Mouse (Mus musculus) Patski (cell line): ENCODE results near the gene Cd68. TPM values are rescaled to one million over a fixed set of nuclear protein-coding genes. Genes with fewer than 3 reads are reported as not detected.

ENCODE experiments used
- ATAC-seq: fragments of 100-300 bp; one replicate; pipeline ENCODE4 v1.8.0; 2021
- CTCF ChIA-PET: fragments of 350-600 bp; sonication (Branson Sonifier 250); formaldehyde crosslinking; loops from one replicate; lab custom pipeline; 2022; ENCODE audit warnings: inconsistent platforms; lab: Charles Lee
- POLR2A ChIA-PET: fragments of 350-600 bp; sonication (Branson Sonifier 250); formaldehyde crosslinking; loops from one replicate; lab custom pipeline; 2022; ENCODE audit warnings: antibody characterized with exemption, inconsistent platforms; lab: Charles Lee
- DNase-seq: peaks from one replicate; pipeline ENCODE4 v3.0.0-alpha.2; 2011; ENCODE audit warnings: low read depth, low spot score
- H3K27me3 ChIP-seq: fragments of 371-371 bp; one replicate; pipeline ENCODE4 v1.5.1; 2021
- CTCF ChIP-seq: fragments of 100-300 bp; IDR thresholded peaks from one replicate; pipeline ENCODE4 v1.5.1; 2021
- in situ Hi-C: fragments of 300-500 bp; cut with MboI; formaldehyde crosslinking; loops from 3 replicates; pipeline ENCODE4 v1.11.1; 2018; ENCODE audit warnings: low pct_unique_long_range_greater_than_20kb, mixed read lengths
- polyA plus RNA-seq: library from polyadenylated mRNA; unstranded; gene quantifications from one replicate; pipeline ENCODE4 v1.2.3, GENCODE M21; 2021

Gene Cd68
- polyA plus RNA-seq, 1 experiment from 2014 or later = 4.4 TPM

DNA sequence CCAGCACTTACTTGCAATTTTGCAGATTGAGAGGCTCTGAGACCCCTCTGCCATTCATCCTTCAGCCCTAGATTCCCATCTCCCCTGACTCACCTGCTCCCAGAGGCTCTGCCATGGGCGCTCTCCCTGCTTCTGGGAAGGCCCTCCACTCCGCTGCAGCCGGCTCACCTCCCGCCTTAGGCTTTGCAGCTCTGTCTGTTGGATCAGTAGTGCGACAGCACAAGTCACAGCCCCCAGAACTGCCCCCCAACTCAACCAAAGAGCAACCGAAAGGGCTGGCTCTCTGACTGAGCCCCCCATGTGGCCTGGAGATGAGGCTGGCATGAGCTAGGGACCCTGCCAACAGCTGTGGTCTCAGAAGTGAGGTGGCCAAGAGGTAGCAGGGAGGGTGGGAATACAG lies 19.0 kb upstream of the Cd68 start:
- ChIA-PET CTCF (interaction anchor here (0.6 to 6.2 kb wide), 4 partner anchors 9 to 202 kb away, joined by 3 to 51 read pairs (median 4); no protein-coding TSS in a partner anchor), POLR2A (interaction anchor here (1.9 kb wide), 1 partner anchor 30 kb away, joined by 13 read pairs; no protein-coding TSS in a partner anchor)
- H3K27me3 ChIP-seq = no peaks in the 10 kb centered on the region

DNA sequence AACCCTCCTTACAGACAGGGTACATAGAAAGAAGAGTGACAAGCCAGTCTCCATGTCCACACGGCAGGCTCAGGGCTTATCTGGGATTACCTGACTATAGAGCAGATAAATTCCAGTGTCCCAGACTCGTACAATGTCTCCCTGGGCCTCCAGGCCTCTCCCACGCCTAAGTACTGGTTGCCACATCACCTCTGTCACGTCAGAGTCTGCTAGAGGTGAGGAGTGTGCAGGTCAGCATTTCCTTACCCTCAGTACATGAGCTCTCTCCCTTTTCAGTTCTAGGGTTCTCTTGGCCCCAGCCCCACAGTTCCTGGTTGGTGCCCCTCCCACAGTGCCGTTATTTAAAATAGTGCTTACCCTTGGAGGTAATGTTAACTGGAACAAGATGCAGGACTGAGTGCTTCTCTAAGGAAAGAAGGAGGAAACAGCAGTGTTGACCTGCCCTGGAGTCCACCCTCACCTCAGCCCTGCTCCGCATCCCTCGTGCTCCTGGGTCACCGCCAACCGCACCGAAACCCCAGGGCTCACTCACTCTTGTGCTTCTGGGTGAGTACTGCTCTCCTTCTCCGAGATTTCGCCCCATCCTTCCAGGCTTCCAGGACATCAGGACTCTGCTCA lies 18.3 kb upstream of the Cd68 start:
- no peaks in the 10 kb centered on the region for H3K27me3 ChIP-seq
- TF ChIP-seq CTCF = no peak
- in situ Hi-C loops = loop anchor here (5.0 kb wide), 3 partner anchors 33 to 193 kb away; partner anchors contain the start of genes Polr2a and Tmem95
- DNase-seq (no peak), ATAC-seq (no peak)
- CTCF ChIA-PET = interaction anchor here (1.8 to 6.2 kb wide), 2 partner anchors 9 to 32 kb away, joined by 4 to 51 read pairs; no protein-coding TSS in a partner anchor
- POLR2A ChIA-PET = interaction anchor here (1.9 kb wide), 1 partner anchor 31 kb away, joined by 13 read pairs; no protein-coding TSS in a partner anchor

More for the DNA sequence above, 19.0 kb upstream of the Cd68 start:
- TF ChIP-seq CTCF = no peak
- DNase-seq (no peak), ATAC-seq (no peak)
- in situ Hi-C loops = loop anchor here (5.0 kb wide), 3 partner anchors 32 to 192 kb away; partner anchors contain the start of genes Polr2a and Tmem95

DNA sequence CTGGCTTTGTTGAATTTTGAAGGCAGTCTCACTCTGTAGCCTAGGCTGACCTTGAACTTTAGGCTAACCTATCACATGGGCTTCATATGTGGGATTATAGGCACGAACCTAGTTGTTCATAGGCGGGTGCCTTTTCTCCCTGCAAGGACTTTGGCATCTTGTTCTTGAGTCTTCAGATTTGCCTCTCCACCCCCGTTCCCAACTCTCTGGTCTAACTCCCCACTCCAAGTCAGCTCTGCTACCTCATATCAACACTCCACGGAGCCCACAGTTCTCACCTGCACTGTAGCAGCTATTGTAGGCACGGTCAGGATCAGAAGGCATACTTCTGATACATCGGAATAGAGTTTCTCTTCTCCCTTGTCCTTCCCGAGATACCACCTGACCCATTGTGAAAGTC lies 17.6 kb upstream of the Cd68 start:
- no peak for ATAC-seq
- POLR2A ChIA-PET = no interaction called here

DNA sequence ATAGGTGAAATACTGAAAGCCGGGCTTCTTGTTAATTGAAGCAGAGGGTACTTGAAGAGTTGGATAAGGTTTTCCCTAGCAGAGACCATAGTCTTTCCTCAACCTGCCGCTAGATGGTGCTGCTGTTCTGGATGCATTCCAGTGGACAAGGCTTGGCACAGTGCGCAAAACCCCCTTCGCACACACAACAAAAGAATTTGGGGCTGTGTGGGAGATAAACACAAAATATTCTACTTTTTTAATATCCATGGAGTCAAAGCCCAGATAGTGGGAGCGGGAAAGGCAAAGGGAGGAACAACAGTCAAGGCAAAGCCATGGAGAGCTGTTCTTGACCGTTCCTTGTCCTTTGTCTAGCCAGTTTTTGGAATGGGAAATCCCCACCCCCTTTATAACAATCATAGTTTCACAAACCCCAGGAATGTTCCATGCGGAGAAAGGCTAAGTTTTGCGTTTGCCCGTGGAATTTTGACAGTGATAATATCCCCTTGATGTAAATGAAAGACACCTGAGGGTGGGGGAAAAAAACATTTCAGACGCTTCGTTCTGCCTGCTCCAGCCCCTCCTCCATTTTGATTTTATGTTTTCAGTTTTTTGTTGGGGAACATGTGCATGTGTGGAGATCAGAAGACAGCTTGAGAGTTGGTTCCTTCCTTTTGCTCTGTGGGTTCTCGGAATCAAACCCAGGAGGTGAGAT lies 17.0 kb upstream of the Cd68 start:
- DNase-seq (no peak), ATAC-seq (no peak)
- TF ChIP-seq CTCF = peak; percentile 96
- no peaks in the 10 kb centered on the region for H3K27me3 ChIP-seq
- POLR2A ChIA-PET = no interaction called here
- CTCF ChIA-PET = interaction anchor here (1.1 to 6.2 kb wide), 8 partner anchors 22 to 71 kb away, joined by 3 to 51 read pairs (median 4); no protein-coding TSS in a partner anchor
- in situ Hi-C loops = loop anchor here (5.0 kb wide), 3 partner anchors 34 to 194 kb away; partner anchors contain the start of genes Polr2a and Tmem95

More for the DNA sequence above, 17.6 kb upstream of the Cd68 start:
- H3K27me3 ChIP-seq = no peaks in the 10 kb centered on the region
- in situ Hi-C loops = loop anchor here (5.0 kb wide), 3 partner anchors 34 to 194 kb away; partner anchors contain the start of genes Polr2a and Tmem95
- CTCF ChIA-PET = interaction anchor here (1.1 to 6.2 kb wide), 4 partner anchors 27 to 70 kb away, joined by 3 to 51 read pairs (median 6); no protein-coding TSS in a partner anchor
- DNase-seq = no peak
- no peak for TF ChIP-seq CTCF

DNA sequence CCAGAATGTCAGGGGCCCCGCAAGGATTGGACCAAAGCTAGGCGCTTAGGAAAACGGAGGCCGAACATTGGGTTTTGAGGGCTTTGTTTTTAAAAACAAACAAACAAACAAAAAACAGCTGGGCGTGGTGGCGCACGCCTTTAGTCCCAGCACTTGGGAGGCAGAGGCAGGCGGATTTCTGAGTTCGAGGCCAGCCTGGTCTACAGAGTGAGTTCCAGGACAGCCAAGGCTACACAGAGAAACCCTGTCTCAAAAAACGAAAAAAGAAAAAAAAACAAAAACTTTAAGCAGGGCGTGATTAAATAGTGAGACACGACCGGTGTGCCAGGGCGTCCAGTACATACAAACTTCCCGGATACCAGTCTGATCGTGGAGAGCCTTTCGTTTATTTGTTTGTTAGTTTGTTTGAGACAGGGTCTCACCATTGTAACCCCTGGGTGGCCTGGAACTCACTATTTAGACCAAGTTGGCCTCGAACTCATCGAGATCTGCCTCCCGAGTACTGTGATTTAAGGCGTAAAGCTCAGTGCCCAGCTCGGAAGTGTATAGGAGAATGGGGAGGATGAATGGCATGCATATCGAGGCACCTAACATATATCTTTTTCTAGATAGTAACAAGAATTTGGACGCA lies 16.4 kb upstream of the Cd68 start:
- in situ Hi-C loops = loop anchor here (5.0 kb wide), 3 partner anchors 35 to 195 kb away; partner anchors contain the start of genes Polr2a and Tmem95
- ChIA-PET CTCF (interaction anchor here (0.7 to 6.2 kb wide), 9 partner anchors 9 to 75 kb away, joined by 3 to 51 read pairs (median 5); no protein-coding TSS in a partner anchor), POLR2A (interaction anchor here (0.8 to 1.0 kb wide), 2 partner anchors 11 to 219 kb away, joined by 3 read pairs; no protein-coding TSS in a partner anchor)
- no peak for TF ChIP-seq CTCF
- no peak for DNase-seq
- no peaks in the 10 kb centered on the region for H3K27me3 ChIP-seq
- ATAC-seq = no peak

DNA sequence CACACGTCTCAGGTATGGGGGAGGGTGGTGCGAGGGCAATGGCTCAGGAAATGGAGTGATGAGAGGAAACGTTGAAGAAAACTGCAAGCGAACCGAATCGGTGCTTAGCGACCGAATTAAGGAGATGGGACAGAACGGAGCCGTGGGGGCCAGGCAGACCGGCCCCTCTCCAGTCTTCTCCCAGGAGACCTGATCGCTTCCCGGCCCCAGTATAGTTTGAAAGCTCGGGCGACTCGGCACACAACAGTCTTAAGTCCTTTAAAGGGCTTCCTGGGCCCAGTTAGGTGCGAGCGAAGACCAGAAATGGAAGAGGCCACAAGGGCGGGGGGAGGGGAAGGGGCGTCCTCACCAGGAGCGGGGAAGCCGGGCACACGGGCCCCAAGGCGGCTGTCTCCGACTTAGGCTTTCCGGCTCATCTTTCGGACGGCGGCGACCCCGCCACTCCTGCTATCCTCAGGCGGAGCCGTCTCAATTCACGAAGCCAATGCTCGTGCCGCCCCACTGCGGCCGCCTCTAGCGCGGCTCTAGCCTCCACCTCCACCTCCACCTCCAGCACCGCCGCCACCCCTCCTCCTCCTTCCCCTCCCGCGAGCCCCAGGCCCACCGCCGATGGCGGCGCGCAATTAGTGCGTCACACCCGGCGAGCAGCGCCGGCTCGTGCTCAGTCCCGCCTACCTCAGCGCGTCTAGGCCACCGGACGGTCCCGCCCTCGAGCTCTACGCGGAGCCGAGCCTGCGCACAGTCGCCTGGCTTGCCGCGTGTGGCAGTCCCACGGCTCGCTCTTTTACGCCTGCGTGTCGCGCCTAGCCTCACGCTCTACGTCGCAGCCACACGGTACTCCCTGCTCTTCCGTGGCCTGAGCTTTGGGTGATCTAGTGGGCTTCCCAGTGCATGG lies 15.6 kb upstream of the Cd68 start, which contains the start of gene Senp3:
TSS of gene Senp3 (minus strand) at position 771 of the 895 bp plus-strand sequence.
- no peak for TF ChIP-seq CTCF
- in situ Hi-C loops = loop anchor here (5.0 kb wide), 3 partner anchors 36 to 196 kb away; partner anchors contain the start of genes Polr2a and Tmem95
- DNase-seq = no peak
- ChIA-PET POLR2A (interaction anchor here (0.6 to 1.2 kb wide), 7 partner anchors 12 to 689 kb away, joined by 3 to 8 read pairs (median 4); partner anchors contain the start of gene Mpdu1), CTCF (interaction anchor here (0.7 to 6.2 kb wide), 7 partner anchors 10 to 75 kb away, joined by 3 to 51 read pairs (median 5); no protein-coding TSS in a partner anchor)
- peak; percentile 60 for ATAC-seq
- no peaks in the 10 kb centered on the region for H3K27me3 ChIP-seq

DNA sequence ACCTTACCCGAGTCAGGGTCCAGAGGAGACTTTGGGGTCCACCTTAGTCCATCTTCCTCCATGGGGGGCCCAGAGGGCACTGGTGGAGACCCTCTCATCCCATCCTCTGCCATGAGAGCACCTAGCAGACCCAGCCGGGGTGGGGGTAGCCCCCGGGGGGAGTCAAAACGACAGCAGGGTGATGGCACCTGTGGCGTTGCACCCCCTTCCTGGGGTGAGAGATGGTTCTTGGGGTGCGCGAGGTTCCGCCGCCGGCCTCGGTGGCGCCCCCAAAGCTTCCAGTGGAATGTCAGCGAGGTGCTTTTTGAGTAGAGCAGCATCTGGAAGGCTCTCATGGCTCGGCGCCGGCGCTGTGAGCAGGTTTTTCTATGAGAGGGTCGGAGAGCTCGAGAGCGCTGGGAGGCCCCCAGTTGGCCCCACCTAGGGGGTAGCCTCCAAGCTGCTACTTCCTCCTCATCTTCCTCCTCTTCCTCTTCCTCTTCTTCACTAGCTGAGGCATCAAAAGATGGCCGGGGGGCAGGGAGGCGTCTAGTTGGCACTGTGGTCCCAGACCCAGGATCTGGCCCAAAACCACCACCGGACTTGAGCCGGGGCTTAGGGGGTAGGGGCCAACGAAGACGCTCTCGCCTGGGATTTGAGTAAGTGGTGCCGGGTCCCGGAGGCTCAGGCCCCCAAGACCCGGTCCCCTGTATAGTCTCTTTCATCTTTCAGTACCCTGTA lies 14.3 kb upstream of the Cd68 start:
- ChIA-PET CTCF (no interaction called here), POLR2A (interaction anchor here (0.6 to 1.2 kb wide), 4 partner anchors 19 to 310 kb away, joined by 3 to 8 read pairs (median 3); no protein-coding TSS in a partner anchor)
- H3K27me3 ChIP-seq = no peaks in the 10 kb centered on the region
- TF ChIP-seq CTCF = no peak
- in situ Hi-C loops = loop anchor here (5.0 kb wide), 3 partner anchors 37 to 197 kb away; partner anchors contain the start of genes Polr2a and Tmem95
- DNase-seq (no peak), ATAC-seq (no peak)

DNA sequence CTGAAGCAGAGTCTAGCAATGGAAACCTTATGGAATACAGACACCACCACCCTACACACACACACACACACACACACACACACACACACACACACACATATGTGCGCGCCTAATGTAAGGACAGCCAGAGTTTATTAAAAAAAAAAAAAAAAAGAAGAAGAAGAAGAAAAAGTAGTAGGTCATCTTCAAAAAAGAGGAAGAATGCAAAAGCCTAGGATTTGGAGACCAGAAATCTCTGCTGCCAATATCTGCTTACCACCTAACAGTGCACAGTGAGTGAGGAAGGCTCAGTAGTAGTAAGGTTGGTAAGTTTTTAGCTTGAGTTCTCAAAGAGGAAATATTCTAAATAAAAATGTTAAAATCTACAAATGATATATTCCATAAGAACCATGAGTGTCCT lies 13.2 kb upstream of the Cd68 start:
- CTCF ChIA-PET = no interaction called here
- in situ Hi-C loops = no loop called here
- no peak for ATAC-seq
- H3K27me3 ChIP-seq = no peaks in the 10 kb centered on the region
- POLR2A ChIA-PET = no interaction called here
- TF ChIP-seq CTCF = no peak
- DNase-seq = no peak
